Comparison of ENCODE assay signal across 14 mouse cellular contexts in genomic region chr17:81319605-81320004, GRCm38 (mm10).
A peak's percentile ranks its signal among the peaks of the same experiment; 100 is the strongest.
DNase-seq lines count a peak whose midpoint lies in the region.
"Had no signal": no experiment of that assay in that cellular context is flagged by ENCODE, and none has a peak within 500 bp of the region (broad histone marks: within the 10 kb centered on the region; RNA-seq: fewer than 3 reads in every experiment).

No protein-coding gene starts in this region.

- peak; percentile 25 for DNase-seq in cerebellum, adult 9-10 months
- no peak for DNase-seq in cerebellum, adult 11 months
- DNase-seq in layer of hippocampus, adult 11-12 months (ENCODE audit: low spot score): peak; percentile 15
- DNase-seq in layer of hippocampus, adult 9-10 months (ENCODE audit: low spot score): no peak
- peak; percentile 10 for DNase-seq in right cerebral cortex, adult 18-20 months
- no peak for DNase-seq in right cerebral cortex, postnatal 25 days
- DNase-seq in right cerebral cortex, postnatal 4 days: peak; percentile 14
- no peak for DNase-seq in thymus, postnatal 36 days
- DNase-seq: adrenal gland, postnatal 36 days; gastrocnemius, adult 2 months; heart, postnatal 14 days; kidney, postnatal 25 days; left cerebral cortex, postnatal 4 days; thymus, adult 18-20 months had no signal

Comparison
In these comparisons a context has a peak if more than half of its experiments do, and no peak if none do; other contexts are left out.
1. DNase-seq: peak in cerebellum, adult 9-10 months (single experiment), layer of hippocampus, adult 11-12 months (single experiment), right cerebral cortex, adult 18-20 months (single experiment) and right cerebral cortex, postnatal 4 days (single experiment); none in cerebellum, adult 11 months (single experiment), layer of hippocampus, adult 9-10 months (single experiment), right cerebral cortex, postnatal 25 days (single experiment) and thymus, postnatal 36 days (0 of 2).